Mouse (Mus musculus) midbrain, embryonic 14.5 days (tissue): ENCODE measurements at regions not wholly inside any gene's neighbourhood (a gene's known extent, or its start where the extent isn't known, plus 50 kb on each side); places are given as distances from the start of the nearest gene placed in this dataset.

Experiments
- ATAC-seq: fragments of 200-750 bp; cut with Nextera tagmentation; 2 replicates; pipeline ENCODE4 v1.8.0; 2017; ENCODE audit warnings: moderate number of reproducible peaks, moderate library complexity; ENCODE audit not compliant: low FRiP score, low TSS enrichment
- DNase-seq: peaks from one replicate; pipeline ENCODE4 v3.0.0-alpha.2; 2015
- H3K27ac ChIP-seq: fragments of 300-500 bp; sonication (generic); replicated peaks from 2 replicates; pipeline ENCODE4 v1.5.1; 2014; ENCODE audit warnings: mild to moderate bottlenecking, low read depth, low read length, moderate library complexity
- H3K27me3 ChIP-seq: fragments of 300-500 bp; sonication (generic); 2 replicates; pipeline ENCODE4 v1.6.1; 2014; ENCODE audit warnings: low read length, control low read depth, mixed read lengths; ENCODE audit not compliant: control insufficient read depth, insufficient read depth
- H3K36me3 ChIP-seq: fragments of 300-500 bp; sonication (generic); 2 replicates; pipeline ENCODE4 v1.6.1; 2014; ENCODE audit warnings: low read length, control low read depth; ENCODE audit not compliant: control insufficient read depth, insufficient read depth
- H3K4me1 ChIP-seq: fragments of 300-500 bp; sonication (generic); 2 replicates; pipeline ENCODE4 v1.6.1; 2014; ENCODE audit warnings: mild to moderate bottlenecking, antibody characterized with exemption, low read length, control low read depth; ENCODE audit not compliant: control insufficient read depth, insufficient read depth
- H3K4me2 ChIP-seq: fragments of 300-500 bp; sonication (generic); 2 replicates; pipeline ENCODE4 v1.6.1; 2014; ENCODE audit warnings: mild to moderate bottlenecking, low read length, moderate library complexity
- H3K4me3 ChIP-seq: fragments of 300-500 bp; sonication (generic); replicated peaks from 2 replicates; pipeline ENCODE4 v1.5.1; 2014; ENCODE audit warnings: low read depth, low read length
- H3K9ac ChIP-seq: fragments of 300-500 bp; sonication (generic); replicated peaks from 2 replicates; pipeline ENCODE4 v1.6.1; 2014; ENCODE audit warnings: mild to moderate bottlenecking, low read length, moderate library complexity
- H3K9me3 ChIP-seq: fragments of 300-500 bp; sonication (generic); 2 replicates; pipeline ENCODE4 v1.6.1; 2016; ENCODE audit warnings: low read length, control low read depth, mixed read lengths; ENCODE audit not compliant: control insufficient read depth
- WGBS: fragments of 180-500 bp; shearing (Covaris S2); extraction: QIAGEN DNeasy Blood & Tissue Kit; methylation state at CpG from one replicate; pipeline ENCODE4 v1.1.7; 2014; 5-methylcytosine and 5-hydroxymethylcytosine counted together

GRCm38 (mm10) chr13:112016280-112016679 is 207.5 kb upstream of the Map3k1 start:
- H3K27ac ChIP-seq, result no peak overlapping the region
- no peaks in the 10 kb centered on the region for H3K4me1 ChIP-seq
- no peak overlapping the region for H3K4me2 ChIP-seq
- H3K36me3 ChIP-seq, result no peaks in the 10 kb centered on the region
- ATAC-seq (no peak), DNase-seq (no peak)
- H3K9me3 ChIP-seq, result no peaks in the 10 kb centered on the region
- no peaks in the 10 kb centered on the region for H3K27me3 ChIP-seq
- no peak overlapping the region for H3K9ac ChIP-seq
- no peak overlapping the region for H3K4me3 ChIP-seq

DNA sequence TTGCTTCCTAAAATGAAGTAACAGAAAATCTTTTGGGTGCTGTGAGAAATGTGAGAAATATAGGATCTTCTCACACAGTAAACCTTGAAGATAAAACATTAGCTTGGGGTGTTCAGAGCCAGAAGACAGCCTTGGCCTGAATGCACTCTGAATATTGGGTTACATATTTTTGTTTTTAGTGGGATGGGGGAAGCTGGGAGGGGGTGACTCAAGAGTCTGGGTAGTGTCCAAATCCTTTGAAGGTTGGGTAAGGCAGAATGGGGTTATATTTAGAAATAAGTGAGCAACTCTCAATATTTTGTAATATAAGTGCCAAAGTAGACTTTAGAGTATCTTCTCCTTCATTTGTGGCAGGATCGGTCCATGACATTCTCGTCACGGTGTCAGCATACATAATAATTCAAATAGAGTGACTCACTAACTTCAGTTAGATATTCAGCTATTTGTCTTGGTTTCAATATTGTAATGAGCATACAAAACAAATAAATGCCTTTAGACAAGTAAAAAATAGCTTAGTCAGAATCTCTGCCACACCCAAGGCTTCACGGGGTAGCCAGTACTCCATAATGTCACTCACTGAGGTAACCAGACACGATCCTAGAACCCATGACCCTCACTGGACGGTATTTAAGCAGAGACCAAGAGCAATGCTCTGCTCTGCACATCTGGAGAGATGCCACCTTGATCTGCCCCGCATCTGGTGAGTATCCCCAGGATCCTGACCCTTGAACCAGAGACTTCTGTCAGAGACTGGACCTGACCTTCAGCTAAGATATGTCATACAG is 209.9 kb upstream of the Map3k1 start:
- Histone ChIP-seq H3K36me3 (no peaks in the 10 kb centered on the region), H3K4me1 (no peaks in the 10 kb centered on the region), H3K27me3 (no peaks in the 10 kb centered on the region), H3K27ac (no peak overlapping the region), H3K9me3 (no peaks in the 10 kb centered on the region), H3K9ac (no peak overlapping the region), H3K4me2 (no peak overlapping the region), H3K4me3 (no peak overlapping the region)
- ATAC-seq (no peak), DNase-seq (no peak)
- WGBS, result 92% methylated on average over 7 of the region's 7 CpGs

DNA sequence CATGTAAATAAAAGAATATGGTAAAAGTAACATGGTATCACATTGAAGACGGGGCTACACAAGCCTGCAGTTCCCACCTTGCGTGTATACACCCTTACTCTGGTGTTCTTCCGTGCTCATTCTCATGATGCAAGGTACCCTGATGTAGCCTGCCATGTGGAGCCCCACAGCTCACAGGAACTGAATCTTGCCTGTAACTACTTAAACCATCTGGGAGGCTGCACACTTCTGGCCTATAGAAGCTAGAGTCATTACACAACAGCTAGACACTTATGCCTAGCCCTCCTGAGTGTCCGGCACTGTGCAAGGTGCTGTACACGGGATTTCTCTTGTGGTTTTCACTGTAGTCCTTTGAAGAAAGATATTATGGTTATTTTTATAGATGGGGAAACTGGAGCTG is 210.8 kb upstream of the Map3k1 start:
- H3K27me3 ChIP-seq, result no peaks in the 10 kb centered on the region
- no peak overlapping the region for H3K27ac ChIP-seq
- 91% methylated on average over 5 of the region's 5 CpGs for WGBS
- H3K4me2 ChIP-seq, result no peak overlapping the region
- H3K9me3 ChIP-seq, result no peaks in the 10 kb centered on the region
- ATAC-seq (no peak), DNase-seq (no peak)
- no peaks in the 10 kb centered on the region for H3K4me1 ChIP-seq
- no peak overlapping the region for H3K4me3 ChIP-seq
- H3K9ac ChIP-seq, result no peak overlapping the region
- no peaks in the 10 kb centered on the region for H3K36me3 ChIP-seq

- no peak overlapping the region for H3K9ac ChIP-seq
- DNase-seq (no peak), ATAC-seq (no peak)
- no peaks in the 10 kb centered on the region for H3K36me3 ChIP-seq
- H3K27ac ChIP-seq, result no peak overlapping the region
- H3K4me1 ChIP-seq, result no peaks in the 10 kb centered on the region
- no peak overlapping the region for H3K4me2 ChIP-seq
- H3K9me3 ChIP-seq, result no peaks in the 10 kb centered on the region
- no peaks in the 10 kb centered on the region for H3K27me3 ChIP-seq
- H3K4me3 ChIP-seq, result no peak overlapping the region
- 38% methylated on average over 4 of the region's 4 CpGs for WGBS
Observed at GRCm38 (mm10) chr13:112023171-112023570, 214.4 kb upstream of the Map3k1 start.

GRCm38 (mm10) chr13:112024667-112025585 is 216.1 kb upstream of the Map3k1 start:
- no peaks in the 10 kb centered on the region for H3K9me3 ChIP-seq
- H3K27me3 ChIP-seq, result no peaks in the 10 kb centered on the region
- H3K27ac ChIP-seq, result no peak overlapping the region
- H3K4me1 ChIP-seq, result no peaks in the 10 kb centered on the region
- 82% methylated on average over 15 of the region's 15 CpGs for WGBS
- DNase-seq (no peak), ATAC-seq (no peak)
- no peaks in the 10 kb centered on the region for H3K36me3 ChIP-seq
- no peak overlapping the region for H3K9ac ChIP-seq
- H3K4me3 ChIP-seq, result no peak overlapping the region
- no peak overlapping the region for H3K4me2 ChIP-seq

DNA sequence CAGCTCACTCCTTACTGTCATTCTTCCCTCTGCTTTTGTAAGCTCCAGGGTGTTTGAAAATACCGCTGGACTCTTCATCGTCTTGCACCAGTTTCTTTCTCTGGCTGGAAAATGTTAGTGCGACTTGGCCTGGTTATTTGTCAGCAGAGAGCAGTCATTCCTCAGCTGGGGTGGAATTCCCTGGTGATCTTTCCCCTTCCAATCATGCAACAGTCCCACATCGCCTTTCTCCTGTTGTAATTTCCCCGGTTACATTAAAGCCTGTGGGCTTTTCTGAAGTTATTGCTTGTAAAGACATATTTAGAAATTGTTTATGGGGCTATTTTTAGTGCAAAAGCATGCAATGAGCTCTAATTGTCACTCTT is 216.8 kb upstream of the Map3k1 start:
- Histone ChIP-seq H3K4me2 (no peak overlapping the region), H3K36me3 (no peaks in the 10 kb centered on the region), H3K9ac (no peak overlapping the region), H3K4me1 (no peaks in the 10 kb centered on the region), H3K4me3 (no peak overlapping the region), H3K27me3 (no peaks in the 10 kb centered on the region), H3K9me3 (no peaks in the 10 kb centered on the region), H3K27ac (no peak overlapping the region)
- 85% methylated on average over 5 of the region's 5 CpGs for WGBS
- ATAC-seq, result no peak
- no peak for DNase-seq

- WGBS, result 92% methylated on average over 5 of the region's 5 CpGs
- H3K27me3 ChIP-seq, result no peaks in the 10 kb centered on the region
- H3K4me2 ChIP-seq, result no peak overlapping the region
- no peak overlapping the region for H3K4me3 ChIP-seq
- no peak for DNase-seq
- H3K36me3 ChIP-seq, result no peaks in the 10 kb centered on the region
- no peaks in the 10 kb centered on the region for H3K9me3 ChIP-seq
- no peak overlapping the region for H3K9ac ChIP-seq
- no peak overlapping the region for H3K27ac ChIP-seq
- no peaks in the 10 kb centered on the region for H3K4me1 ChIP-seq
- no peak for ATAC-seq
Observed at GRCm38 (mm10) chr13:112027736-112028135, 218.9 kb upstream of the Map3k1 start.

DNA sequence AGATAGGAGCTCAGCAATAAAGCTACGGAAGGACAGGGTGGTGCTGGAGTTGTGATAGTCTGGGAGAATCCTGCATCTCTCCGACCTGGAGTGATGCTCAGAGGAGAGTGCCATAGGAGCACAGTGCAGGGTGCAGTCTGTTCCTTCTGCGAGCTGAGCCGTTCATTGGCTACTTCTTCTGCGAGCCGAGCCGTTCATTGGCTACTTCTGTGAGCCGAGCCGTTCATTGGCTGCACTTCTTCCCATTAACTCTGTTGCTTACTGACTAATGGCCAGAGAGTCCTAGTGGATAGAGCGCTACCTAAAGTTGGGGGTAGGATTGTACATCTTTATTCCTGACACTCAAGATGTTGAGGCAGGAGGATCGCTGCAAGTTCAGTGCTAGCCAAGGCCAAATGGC is 222.3 kb upstream of the Map3k1 start:
- no peak overlapping the region for H3K27ac ChIP-seq

More for the DNA sequence above, 222.3 kb upstream of the Map3k1 start:
- H3K4me1 ChIP-seq, result no peaks in the 10 kb centered on the region
- no peak overlapping the region for H3K4me2 ChIP-seq
- no peaks in the 10 kb centered on the region for H3K9me3 ChIP-seq
- no peaks in the 10 kb centered on the region for H3K27me3 ChIP-seq
- H3K9ac ChIP-seq, result no peak overlapping the region
- ATAC-seq, result no peak
- H3K4me3 ChIP-seq, result no peak overlapping the region
- DNase-seq, result no peak
- H3K36me3 ChIP-seq, result no peaks in the 10 kb centered on the region
- WGBS, result 82% methylated on average over 11 of the region's 11 CpGs
